Mouse (Mus musculus) neural tube, embryonic 11.5 days (tissue): ENCODE data around the gene Vwa8. TPM values are rescaled to one million over a fixed set of nuclear protein-coding genes. Genes with fewer than 3 reads are reported as not detected.

Experiments
- ATAC-seq: fragments of 200-750 bp; cut with Nextera tagmentation; 2 replicates; pipeline ENCODE4 v1.8.0; 2017; ENCODE audit warnings: moderate number of reproducible peaks, mild to moderate bottlenecking, moderate TSS enrichment, moderate library complexity; ENCODE audit not compliant: insufficient read depth, low FRiP score, low TSS enrichment
- DNase-seq: peaks from one replicate; pipeline ENCODE4 v3.0.0-alpha.2; 2015; ENCODE audit warnings: low spot score
- H3K27ac ChIP-seq: fragments of 300-500 bp; sonication (generic); 2 replicates; pipeline ENCODE4 v1.5.1; 2014; ENCODE audit warnings: low read depth, mild to moderate bottlenecking, low read length
- H3K27me3 ChIP-seq: fragments of 300-500 bp; sonication (generic); 2 replicates; pipeline ENCODE4 v1.6.1; 2014; ENCODE audit warnings: mild to moderate bottlenecking, low read length, mixed read lengths; ENCODE audit not compliant: control insufficient read depth, insufficient read depth
- H3K36me3 ChIP-seq: fragments of 300-500 bp; sonication (generic); 2 replicates; pipeline ENCODE4 v1.6.1; 2014; ENCODE audit warnings: mild to moderate bottlenecking, low read length, moderate library complexity, mixed read lengths; ENCODE audit not compliant: control insufficient read depth, insufficient read depth
- H3K4me1 ChIP-seq: fragments of 300-500 bp; sonication (generic); 2 replicates; pipeline ENCODE4 v1.6.1; 2014; ENCODE audit warnings: low read length, mixed read lengths; ENCODE audit not compliant: control insufficient read depth, insufficient read depth
- H3K4me2 ChIP-seq: fragments of 300-500 bp; sonication (generic); 2 replicates; pipeline ENCODE4 v1.6.1; 2014; ENCODE audit warnings: low read depth, mild to moderate bottlenecking, moderate library complexity
- H3K4me3 ChIP-seq: fragments of 300-500 bp; sonication (generic); 2 replicates; pipeline ENCODE4 v1.5.1; 2014; ENCODE audit warnings: low read depth, low read length
- H3K9ac ChIP-seq: fragments of 300-500 bp; sonication (generic); 2 replicates; pipeline ENCODE4 v1.6.1; 2014; ENCODE audit warnings: mild to moderate bottlenecking, low read length
- H3K9me3 ChIP-seq: fragments of 300-500 bp; sonication (generic); 2 replicates; pipeline ENCODE4 v1.6.1; 2016; ENCODE audit warnings: low read length; ENCODE audit not compliant: control insufficient read depth
- WGBS: fragments of 180-500 bp; shearing (Covaris S2); extraction: QIAGEN DNeasy Blood & Tissue Kit; methylation state at CpG from one replicate; pipeline ENCODE4 v1.1.7; 2014; 5-methylcytosine and 5-hydroxymethylcytosine counted together
- polyA plus RNA-seq: library from polyadenylated mRNA; unstranded; fragments of >200 nt; fragmentation: Nextera tagmentation; extraction: Ambion mirVana; gene quantifications from 2 replicates; pipeline ENCODE4 v1.2.1, GENCODE M21; 2014

Vwa8 gene
- polyA plus RNA-seq, 1 experiment from 2014 or later = 10.8 TPM

- Histone ChIP-seq H3K9me3 (no peaks in the 10 kb centered on the region), H3K27me3 (no peaks in the 10 kb centered on the region), H3K4me3 (no peak overlapping the region), H3K9ac (no peak overlapping the region), H3K27ac (no peak overlapping the region), H3K4me1 (no peaks in the 10 kb centered on the region), H3K4me2 (no peak overlapping the region), H3K36me3 (no peaks in the 10 kb centered on the region)
- ATAC-seq (no peak), DNase-seq (no peak)
- WGBS = 83% methylated on average over 8 of the region's 8 CpGs
Observed at GRCm38 (mm10) chr14:79225458-79225857, 376.6 kb downstream of the Vwa8 start.

- no peak overlapping the region for H3K9ac ChIP-seq
- no peak for ATAC-seq
- 86% methylated on average over 9 of the region's 9 CpGs for WGBS
- no peak overlapping the region for H3K4me3 ChIP-seq
- DNase-seq = no peak
- H3K4me2 ChIP-seq = no peak overlapping the region
- no peak overlapping the region for H3K27ac ChIP-seq
- H3K27me3 ChIP-seq = no peaks in the 10 kb centered on the region
- H3K4me1 ChIP-seq = no peaks in the 10 kb centered on the region
- no peaks in the 10 kb centered on the region for H3K36me3 ChIP-seq
- no peaks in the 10 kb centered on the region for H3K9me3 ChIP-seq
Observed at GRCm38 (mm10) chr14:79226056-79226455, 377.2 kb downstream of the Vwa8 start.

GRCm38 (mm10) chr14:79226741-79227140 is 377.9 kb downstream of the Vwa8 start:
- WGBS = 85% methylated on average over 6 of the region's 6 CpGs
- Histone ChIP-seq H3K9me3 (no peaks in the 10 kb centered on the region), H3K27me3 (no peaks in the 10 kb centered on the region), H3K4me3 (no peak overlapping the region), H3K27ac (no peak overlapping the region), H3K36me3 (no peaks in the 10 kb centered on the region), H3K4me1 (no peaks in the 10 kb centered on the region), H3K4me2 (no peak overlapping the region), H3K9ac (no peak overlapping the region)
- ATAC-seq (no peak), DNase-seq (no peak)

GRCm38 (mm10) chr14:79227955-79228354 is 379.1 kb downstream of the Vwa8 start:
- WGBS = 69% methylated on average over 4 of the region's 4 CpGs
- H3K27me3 ChIP-seq = no peaks in the 10 kb centered on the region
- no peak for ATAC-seq
- H3K27ac ChIP-seq = no peak overlapping the region
- H3K9ac ChIP-seq = no peak overlapping the region
- DNase-seq = no peak
- H3K4me1 ChIP-seq = no peaks in the 10 kb centered on the region
- no peaks in the 10 kb centered on the region for H3K36me3 ChIP-seq
- H3K9me3 ChIP-seq = no peaks in the 10 kb centered on the region
- H3K4me2 ChIP-seq = no peak overlapping the region
- H3K4me3 ChIP-seq = no peak overlapping the region

GRCm38 (mm10) chr14:79231677-79232076 is 382.8 kb downstream of the Vwa8 start:
- Histone ChIP-seq H3K4me1 (peaks cover 2% of the 10 kb centered on the region; the same call in 1 of the 2 replicates), H3K9me3 (no peaks in the 10 kb centered on the region), H3K9ac (no peak overlapping the region), H3K4me2 (no peak overlapping the region), H3K36me3 (no peaks in the 10 kb centered on the region), H3K27ac (no peak overlapping the region), H3K27me3 (no peaks in the 10 kb centered on the region), H3K4me3 (no peak overlapping the region)
- 92% methylated on average over 4 of the region's 4 CpGs for WGBS
- no peak for DNase-seq
- no peak for ATAC-seq

- no peaks in the 10 kb centered on the region for H3K9me3 ChIP-seq
- H3K27me3 ChIP-seq = no peaks in the 10 kb centered on the region
- H3K4me2 ChIP-seq = no peak overlapping the region
- H3K4me1 ChIP-seq = peaks cover 2% of the 10 kb centered on the region; the same call in 1 of the 2 replicates
- DNase-seq (no peak), ATAC-seq (no peak)
- no peaks in the 10 kb centered on the region for H3K36me3 ChIP-seq
- H3K27ac ChIP-seq = no peak overlapping the region
- 93% methylated on average over 5 of the region's 5 CpGs for WGBS
- no peak overlapping the region for H3K9ac ChIP-seq
- H3K4me3 ChIP-seq = no peak overlapping the region
Observed at GRCm38 (mm10) chr14:79233697-79234096, 384.8 kb downstream of the Vwa8 start.

GRCm38 (mm10) chr14:79234513-79234912 is 385.7 kb downstream of the Vwa8 start:
- H3K4me3 ChIP-seq = no peak overlapping the region
- H3K27me3 ChIP-seq = no peaks in the 10 kb centered on the region
- H3K4me2 ChIP-seq = no peak overlapping the region
- no peak for ATAC-seq
- no peak overlapping the region for H3K27ac ChIP-seq
- 96% methylated on average over 2 of the region's 2 CpGs for WGBS
- DNase-seq = no peak
- H3K9ac ChIP-seq = no peak overlapping the region
- peaks cover 2% of the 10 kb centered on the region; the same call in 1 of the 2 replicates for H3K4me1 ChIP-seq
- H3K9me3 ChIP-seq = no peaks in the 10 kb centered on the region
- no peaks in the 10 kb centered on the region for H3K36me3 ChIP-seq

- H3K4me3 ChIP-seq = no peak overlapping the region
- no peak overlapping the region for H3K4me2 ChIP-seq
- WGBS = 70% methylated on average over 5 of the region's 5 CpGs
- H3K4me1 ChIP-seq = peaks cover 2% of the 10 kb centered on the region; the same call in 1 of the 2 replicates
- no peak for DNase-seq
- H3K36me3 ChIP-seq = no peaks in the 10 kb centered on the region
- H3K9me3 ChIP-seq = no peaks in the 10 kb centered on the region
- H3K27me3 ChIP-seq = no peaks in the 10 kb centered on the region
- H3K27ac ChIP-seq = no peak overlapping the region
- H3K9ac ChIP-seq = no peak overlapping the region
- no peak for ATAC-seq
Observed at GRCm38 (mm10) chr14:79235157-79235556, 386.3 kb downstream of the Vwa8 start.

GRCm38 (mm10) chr14:79236261-79236660 is 387.4 kb downstream of the Vwa8 start:
- Histone ChIP-seq H3K27ac (no peak overlapping the region), H3K4me3 (no peak overlapping the region), H3K27me3 (no peaks in the 10 kb centered on the region), H3K4me1 (peaks cover 2% of the 10 kb centered on the region; the same call in 1 of the 2 replicates), H3K9ac (no peak overlapping the region), H3K36me3 (no peaks in the 10 kb centered on the region), H3K9me3 (no peaks in the 10 kb centered on the region), H3K4me2 (no peak overlapping the region)
- WGBS = 83% methylated on average over 6 of the region's 6 CpGs
- DNase-seq (no peak), ATAC-seq (no peak)
